ENCODE assay signal across 8 mouse cellular contexts in the genomic region with DNA sequence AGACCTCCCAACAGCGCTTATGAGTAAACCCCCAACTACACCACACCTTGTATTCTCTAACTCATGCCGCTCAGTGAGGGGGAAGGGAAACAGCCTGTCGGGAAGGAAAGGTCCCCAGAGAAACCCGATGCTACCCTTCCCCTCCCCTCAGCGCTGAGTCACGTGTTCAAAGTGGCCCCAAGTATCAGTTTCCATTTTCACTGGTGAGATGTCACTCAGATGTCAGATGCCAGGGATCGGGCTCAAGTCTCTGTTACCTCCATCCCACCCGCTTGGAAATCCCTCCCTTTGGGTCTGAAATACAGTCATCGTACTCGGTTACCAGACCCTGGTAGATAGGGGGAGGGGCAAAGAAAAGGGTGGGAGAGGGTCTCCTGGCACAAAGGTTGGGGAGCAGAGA. TPM values are rescaled to one million over a fixed set of nuclear protein-coding genes. Genes with fewer than 3 reads are reported as not detected.
DNase-seq lines count a peak whose midpoint lies in the region; ATAC-seq and TF ChIP-seq lines count a peak whose summit lies in the region.

No protein-coding gene starts in this region.

- no peak for DNase-seq in heart, adult 11 months
- peak; percentile 67 for DNase-seq in forebrain, embryonic 14.5 days (ENCODE audit: low spot score)
- peak; percentile 53 for DNase-seq in lung, postnatal 10 days
- DNase-seq in skeletal muscle tissue, adult 2 months (ENCODE audit: low read depth, low spot score), result peak; percentile 84
- no peak for DNase-seq in ovary, postnatal 36 days (ENCODE audit: low spot score)

- no peak for TF ChIP-seq CTCF in bone marrow macrophage, adult 2 months (IDR thresholded peaks at IDR 0.05; ENCODE audit: low read depth, low read length)

- peaks cover 36% of the 10 kb centered on the region for H3K36me3 ChIP-seq in heart, embryonic 12.5 days
- peaks cover 27% of the 10 kb centered on the region for H3K36me3 ChIP-seq in forebrain, embryonic 14.5 days (ENCODE audit: control insufficient read depth, insufficient read depth, low read length)
- H3K36me3 ChIP-seq in intestine, embryonic 15.5 days, result peaks cover 19% of the 10 kb centered on the region; the same call in 1 of the 2 replicates

- TF ChIP-seq POLR2A in bone marrow macrophage, adult 2 months (IDR thresholded peaks at IDR 0.05; ENCODE audit: borderline replicate concordance, low read depth, low read length), result no peak

- peaks cover 27% of the 10 kb centered on the region for H3K4me1 ChIP-seq in heart, embryonic 12.5 days (replicated peaks)
- peaks cover 10% of the 10 kb centered on the region for H3K4me1 ChIP-seq in bone marrow macrophage, adult 2 months (ENCODE audit: control insufficient read depth, insufficient read depth, low read length)
- peaks cover 11% of the 10 kb centered on the region for H3K4me1 ChIP-seq in forebrain, embryonic 14.5 days (ENCODE audit: control insufficient read depth, insufficient read depth, low read length)
- peaks cover 20% of the 10 kb centered on the region for H3K4me1 ChIP-seq in intestine, embryonic 15.5 days (replicated peaks)

- H3K9ac ChIP-seq in heart, embryonic 12.5 days, result peak overlapping the region; percentile 81
- peak overlapping the region; percentile 88 for H3K9ac ChIP-seq in forebrain, embryonic 14.5 days (ENCODE audit: low read length)
- H3K9ac ChIP-seq in intestine, embryonic 15.5 days, result peak overlapping the region; percentile 67

- no peaks in the 10 kb centered on the region for H3K9me3 ChIP-seq in heart, embryonic 12.5 days (replicated peaks)
- no peaks in the 10 kb centered on the region for H3K9me3 ChIP-seq in forebrain, embryonic 14.5 days (replicated peaks; ENCODE audit: control insufficient read depth, low read length)
- H3K9me3 ChIP-seq in intestine, embryonic 15.5 days, result no peaks in the 10 kb centered on the region

- H3K4me2 ChIP-seq in heart, embryonic 12.5 days, result peak overlapping the region; percentile 88
- H3K4me2 ChIP-seq in forebrain, embryonic 14.5 days (ENCODE audit: low read length), result peak overlapping the region; percentile 74
- H3K4me2 ChIP-seq in intestine, embryonic 15.5 days (replicated peaks), result peak overlapping the region; percentile 81

- WGBS in heart, embryonic 12.5 days, result 2% methylated on average over 10 of the region's 10 CpGs
- 0% methylated on average over 10 of the region's 10 CpGs for WGBS in forebrain, embryonic 14.5 days
- under 1% methylated on average over 10 of the region's 10 CpGs for WGBS in intestine, embryonic 15.5 days

- peak overlapping the region; percentile 89 for H3K4me3 ChIP-seq in heart, embryonic 12.5 days
- H3K4me3 ChIP-seq in bone marrow macrophage, adult 2 months (ENCODE audit: insufficient read depth, low read length), result peak overlapping the region; percentile 77
- peak overlapping the region; percentile 73 for H3K4me3 ChIP-seq in forebrain, embryonic 14.5 days (ENCODE audit: low read depth, low read length)
- H3K4me3 ChIP-seq in intestine, embryonic 15.5 days (replicated peaks), result peak overlapping the region; percentile 75

- H3K27me3 ChIP-seq in heart, embryonic 12.5 days (replicated peaks), result no peaks in the 10 kb centered on the region
- no peaks in the 10 kb centered on the region for H3K27me3 ChIP-seq in forebrain, embryonic 14.5 days (replicated peaks; ENCODE audit: control insufficient read depth, insufficient read depth, low read length)
- no peaks in the 10 kb centered on the region for H3K27me3 ChIP-seq in intestine, embryonic 15.5 days (replicated peaks)

- H3K27ac ChIP-seq in heart, embryonic 12.5 days (ENCODE audit: poor library complexity, severe bottlenecking), result peak overlapping the region; percentile 77
- H3K27ac ChIP-seq in bone marrow macrophage, adult 2 months (ENCODE audit: insufficient read depth, low read depth, low read length), result peak overlapping the region; percentile 6; the same call in 1 of the 2 replicates
- H3K27ac ChIP-seq in forebrain, embryonic 14.5 days (ENCODE audit: low read depth, low read length), result peak overlapping the region; percentile 67
- peak overlapping the region; percentile 76 for H3K27ac ChIP-seq in intestine, embryonic 15.5 days

- ATAC-seq in heart, embryonic 12.5 days (ENCODE audit: insufficient number of reproducible peaks, low FRiP score), result peak; percentile 69
- ATAC-seq in forebrain, embryonic 14.5 days, result peak; percentile 52
- ATAC-seq in intestine, embryonic 15.5 days, result peak; percentile 67

RNA-seq across cellular contexts. Expression of a gene that starts 0.4 kb away (rescaled TPM):
- polyA plus RNA-seq in heart, embryonic 12.5 days (2016; fragmentation: Nextera tagmentation; extraction: Ambion mirVana), result 759 and 790 TPM in 2 replicates
- polyA plus RNA-seq in bone marrow macrophage, adult 2 months (2012; ENCODE audit: insufficient read depth, insufficient read length, missing spikeins), result 51.4 and 52.0 TPM in 2 replicates
- polyA plus RNA-seq in forebrain, embryonic 14.5 days (2014; fragmentation: Nextera tagmentation; extraction: Ambion mirVana), result 1,730 and 1,790 TPM in 2 replicates
- polyA plus RNA-seq in intestine, embryonic 15.5 days (2015; fragmentation: Nextera tagmentation; extraction: Ambion mirVana), result 645 and 657 TPM in 2 replicates

RNA-seq across cellular contexts. Expression of a gene that starts 24.1 kb away (rescaled TPM):
- polyA plus RNA-seq in heart, embryonic 12.5 days (2016; fragmentation: Nextera tagmentation; extraction: Ambion mirVana), result 122 and 126 TPM in 2 replicates
- 184 and 188 TPM in 2 replicates for polyA plus RNA-seq in bone marrow macrophage, adult 2 months (2012; ENCODE audit: insufficient read depth, insufficient read length, missing spikeins)
- polyA plus RNA-seq in forebrain, embryonic 14.5 days (2014; fragmentation: Nextera tagmentation; extraction: Ambion mirVana), result 142 and 147 TPM in 2 replicates
- polyA plus RNA-seq in intestine, embryonic 15.5 days (2015; fragmentation: Nextera tagmentation; extraction: Ambion mirVana), result 161 and 174 TPM in 2 replicates

RNA-seq across cellular contexts. Expression of a gene that starts 39.4 kb away (rescaled TPM):
- polyA plus RNA-seq in heart, embryonic 12.5 days (2016; fragmentation: Nextera tagmentation; extraction: Ambion mirVana), result not detected in 2 replicates
- not detected in 2 replicates for polyA plus RNA-seq in bone marrow macrophage, adult 2 months (2012; ENCODE audit: insufficient read depth, insufficient read length, missing spikeins)
- not detected in 2 replicates for polyA plus RNA-seq in forebrain, embryonic 14.5 days (2014; fragmentation: Nextera tagmentation; extraction: Ambion mirVana)
- polyA plus RNA-seq in intestine, embryonic 15.5 days (2015; fragmentation: Nextera tagmentation; extraction: Ambion mirVana), result not detected in 2 replicates

RNA-seq across cellular contexts. Expression of a gene that starts 42.0 kb away (rescaled TPM):
- not detected in 2 replicates for polyA plus RNA-seq in heart, embryonic 12.5 days (2016; fragmentation: Nextera tagmentation; extraction: Ambion mirVana)
- not detected in 2 replicates for polyA plus RNA-seq in bone marrow macrophage, adult 2 months (2012; ENCODE audit: insufficient read depth, insufficient read length, missing spikeins)
- polyA plus RNA-seq in forebrain, embryonic 14.5 days (2014; fragmentation: Nextera tagmentation; extraction: Ambion mirVana), result 0.09 TPM in 1 of 2 replicates, not detected in the other
- not detected in 2 replicates for polyA plus RNA-seq in intestine, embryonic 15.5 days (2015; fragmentation: Nextera tagmentation; extraction: Ambion mirVana)

RNA-seq across cellular contexts. Expression of a gene that starts 45.6 kb away (rescaled TPM):
- polyA plus RNA-seq in heart, embryonic 12.5 days (2016; fragmentation: Nextera tagmentation; extraction: Ambion mirVana), result 35.2 and 37.9 TPM in 2 replicates
- polyA plus RNA-seq in bone marrow macrophage, adult 2 months (2012; ENCODE audit: insufficient read depth, insufficient read length, missing spikeins), result 0.52 and 1.2 TPM in 2 replicates
- 4.5 and 6.2 TPM in 2 replicates for polyA plus RNA-seq in forebrain, embryonic 14.5 days (2014; fragmentation: Nextera tagmentation; extraction: Ambion mirVana)
- 42.3 and 50.9 TPM in 2 replicates for polyA plus RNA-seq in intestine, embryonic 15.5 days (2015; fragmentation: Nextera tagmentation; extraction: Ambion mirVana)

Comparison
In these comparisons a context has a peak if more than half of its experiments do, and no peak if none do; other contexts are left out.
1. H3K27ac ChIP-seq: peak in every context shown above with its lines; median percentile 77 in heart, embryonic 12.5 days; 76 in intestine, embryonic 15.5 days; 67 in forebrain, embryonic 14.5 days; 6 in bone marrow macrophage, adult 2 months.
2. DNase-seq: peak in forebrain, embryonic 14.5 days (single experiment), lung, postnatal 10 days (single experiment) and skeletal muscle tissue, adult 2 months (single experiment); none in heart, adult 11 months (single experiment) and ovary, postnatal 36 days (single experiment).
3. RNA of a gene that starts 0.4 kb away (polyA plus RNA-seq): 1,730 to 1,790 TPM in forebrain, embryonic 14.5 days, 759 to 790 TPM in heart, embryonic 12.5 days and 645 to 657 TPM in intestine, embryonic 15.5 days; 51.4 to 52.0 TPM in bone marrow macrophage, adult 2 months; every median in the first group is over 10 times any median in the second.
4. Peak in every context shown above with its lines, with median percentiles within 50 percentile points of each other: ATAC-seq, H3K4me2 ChIP-seq, H3K4me3 ChIP-seq and H3K9ac ChIP-seq.